Mouse (Mus musculus) right cerebral cortex, postnatal 4 days (tissue): Measurements from ENCODE around the gene Ankrd44.

Source experiments
- DNase-seq: peaks from one replicate; pipeline ENCODE4 v3.0.0-alpha.2; 2022

Gene Ankrd44

DNA sequence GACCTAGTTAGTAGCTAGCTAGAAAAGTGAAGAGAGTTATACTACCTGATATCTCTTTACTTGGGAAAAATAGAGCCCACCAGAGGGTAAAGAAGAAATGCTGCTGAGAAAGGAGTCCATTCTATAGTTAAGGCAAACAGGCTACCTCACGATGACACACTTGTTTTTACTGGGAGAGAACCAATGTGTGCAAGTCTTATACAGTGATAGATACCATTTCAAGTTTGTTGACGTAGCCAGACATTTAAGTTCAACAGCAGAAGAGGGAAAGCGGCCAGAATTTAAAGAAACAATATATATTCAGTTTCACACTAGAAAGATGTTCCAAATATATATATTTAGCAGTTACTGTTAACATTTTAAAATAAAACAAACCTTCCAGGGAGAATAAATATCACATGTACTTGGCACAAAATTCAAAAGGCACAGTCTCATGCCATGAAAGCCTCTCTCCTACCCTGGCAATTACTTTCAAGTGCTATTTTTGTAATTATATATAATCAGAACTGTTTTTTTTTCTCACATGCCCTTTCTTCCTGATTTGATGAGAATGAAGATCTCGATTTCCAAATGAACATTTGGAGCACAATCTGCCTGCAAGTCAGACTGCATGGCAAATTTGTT is 328.5 kb downstream of the Ankrd44 start:
- no peak for DNase-seq

DNA sequence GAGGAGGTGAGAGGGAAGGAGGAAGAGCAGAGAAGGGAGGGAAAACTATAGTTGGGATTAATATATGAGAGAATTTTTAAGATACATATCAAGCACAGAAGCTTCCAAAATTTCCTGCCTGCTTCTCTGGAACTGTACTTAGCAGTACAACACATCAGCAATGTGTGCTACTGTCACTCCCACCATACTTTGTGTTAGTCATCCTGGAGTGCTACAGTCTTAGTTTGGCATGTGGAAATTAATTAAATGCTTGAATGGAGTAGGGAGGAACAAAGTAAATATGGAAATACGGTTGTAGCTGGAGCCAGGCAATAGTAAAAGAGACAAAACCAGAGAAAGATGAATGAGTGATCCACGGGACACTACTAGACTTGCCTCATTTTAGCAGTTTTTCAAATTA is 330.0 kb downstream of the Ankrd44 start:
- DNase-seq: no peak
